Mouse (Mus musculus) small intestine, adult 2 months (tissue): ENCODE results near the gene Trpm3. TPM values are rescaled to one million over a fixed set of nuclear protein-coding genes. Genes with fewer than 3 reads are reported as not detected.
"Not testable (repeated sequence)": the region's sequence is repeated elsewhere in the genome, so short reads cannot be mapped to it uniquely, and the experiment has no call there.

Source experiments
- H3K27ac ChIP-seq: fragments of 200-500 bp; 2 replicates; pipeline ENCODE4 v1.5.1; 2012; ENCODE audit warnings: low read depth, low read length, control low read depth, inconsistent platforms; ENCODE audit not compliant: insufficient read depth
- H3K27me3 ChIP-seq: fragments of 200-500 bp; 2 replicates; pipeline ENCODE4 v1.6.1; 2012; ENCODE audit warnings: mild to moderate bottlenecking, moderate library complexity, low read length, inconsistent platforms; ENCODE audit not compliant: control insufficient read depth, insufficient read depth
- H3K36me3 ChIP-seq: fragments of 200-500 bp; 2 replicates; pipeline ENCODE4 v1.6.1; 2012; ENCODE audit warnings: mild to moderate bottlenecking, low read length, control low read depth, inconsistent platforms; ENCODE audit not compliant: control insufficient read depth, insufficient read depth
- H3K4me1 ChIP-seq: fragments of 200-500 bp; 2 replicates; pipeline ENCODE4 v1.6.1; 2012; ENCODE audit warnings: low read length, inconsistent platforms, mixed read lengths; ENCODE audit not compliant: control insufficient read depth, insufficient read depth, insufficient read length
- H3K4me3 ChIP-seq: fragments of 200-500 bp; 2 replicates; pipeline ENCODE4 v1.5.1; 2012; ENCODE audit warnings: low read depth, mild to moderate bottlenecking, control low read depth, inconsistent platforms, low read length, moderate library complexity
- CTCF ChIP-seq: fragments of 200-500 bp; IDR thresholded peaks from 2 replicates; pipeline ENCODE4 v1.5.1; 2012; ENCODE audit warnings: low read depth, mild to moderate bottlenecking, control low read depth, inconsistent platforms, low read length, moderate library complexity, mixed read lengths; ENCODE audit not compliant: insufficient replicate concordance, insufficient read length; ENCODE audit errors: extremely low read depth
- POLR2A ChIP-seq: fragments of 200-500 bp; IDR thresholded peaks from 2 replicates; pipeline ENCODE4 v1.6.1; 2012; ENCODE audit warnings: low read depth, mild to moderate bottlenecking, control low read depth, inconsistent platforms, low read length, moderate library complexity
- WGBS: fragments of 180-500 bp; shearing (Covaris S2); methylation state at CpG from one replicate; pipeline ENCODE4 v1.1.7; 2018; 5-methylcytosine and 5-hydroxymethylcytosine counted together
- polyA plus RNA-seq: library from polyadenylated mRNA; depleted of rRNA; stranded (reverse); fragments of >200 nt; gene quantifications from 2 replicates; pipeline ENCODE4 v1.2.3, GENCODE M21; 2012

Gene Trpm3
- polyA plus RNA-seq, 1 experiment, result 0.09 TPM

DNA sequence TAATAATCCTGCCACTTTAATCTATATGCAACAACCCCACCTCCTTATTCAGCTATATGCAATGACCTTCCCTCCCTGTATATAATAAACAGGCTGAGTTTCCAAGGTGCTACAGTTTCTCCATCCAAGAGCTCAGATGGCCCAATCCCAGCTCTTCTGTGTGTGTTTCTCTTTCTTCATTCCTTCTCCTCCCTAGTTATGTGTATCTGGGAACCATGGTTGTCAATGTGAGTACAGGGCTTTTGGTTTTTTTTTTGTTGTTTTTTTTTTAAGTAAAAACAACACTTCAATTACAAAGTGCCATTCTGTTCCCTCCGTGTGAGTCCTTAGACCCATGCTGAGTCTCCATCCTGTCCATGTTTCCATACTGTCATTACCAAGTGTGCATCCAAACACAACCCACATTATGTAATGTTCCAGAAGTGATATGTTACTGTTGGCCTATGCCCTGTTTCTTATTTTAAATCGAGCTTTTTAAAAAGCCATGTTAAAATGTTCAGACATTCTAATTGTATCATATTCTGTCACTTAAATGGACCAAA lies 879.4 kb downstream of the Trpm3 start:
- WGBS, result 77% methylated on average over 2 of the region's 2 CpGs
- no peak for TF ChIP-seq POLR2A
- no peak for TF ChIP-seq CTCF
- H3K4me3 ChIP-seq, result no peak overlapping the region
- H3K36me3 ChIP-seq, result no peaks in the 10 kb centered on the region
- no peak overlapping the region for H3K27ac ChIP-seq
- H3K4me1 ChIP-seq, result no peaks in the 10 kb centered on the region
- no peaks in the 10 kb centered on the region for H3K27me3 ChIP-seq

DNA sequence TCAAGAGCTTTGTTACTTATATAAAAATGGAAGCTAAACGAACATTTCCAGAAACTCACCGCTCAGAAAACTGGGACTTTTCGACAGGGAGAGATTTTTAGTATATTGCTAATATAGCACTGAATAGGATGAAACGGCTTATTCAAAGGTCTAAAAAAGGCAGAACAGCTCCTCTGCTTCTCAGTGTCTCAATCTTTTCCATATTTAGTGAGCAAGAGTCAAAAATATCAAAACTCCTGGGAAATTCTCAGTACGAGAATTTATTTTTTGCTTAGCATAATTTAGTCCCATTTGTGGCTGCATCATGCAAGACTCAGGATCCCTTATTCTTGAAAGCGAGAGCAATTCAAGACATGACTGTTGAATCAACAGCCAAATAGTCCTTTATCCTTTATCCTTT lies 884.1 kb downstream of the Trpm3 start:
- no peaks in the 10 kb centered on the region for H3K27me3 ChIP-seq
- H3K36me3 ChIP-seq, result no peaks in the 10 kb centered on the region
- H3K4me3 ChIP-seq, result no peak overlapping the region
- no peaks in the 10 kb centered on the region for H3K4me1 ChIP-seq
- TF ChIP-seq POLR2A (no peak), CTCF (no peak)
- no peak overlapping the region for H3K27ac ChIP-seq
- WGBS, result 90% methylated on average over 6 of the region's 6 CpGs

DNA sequence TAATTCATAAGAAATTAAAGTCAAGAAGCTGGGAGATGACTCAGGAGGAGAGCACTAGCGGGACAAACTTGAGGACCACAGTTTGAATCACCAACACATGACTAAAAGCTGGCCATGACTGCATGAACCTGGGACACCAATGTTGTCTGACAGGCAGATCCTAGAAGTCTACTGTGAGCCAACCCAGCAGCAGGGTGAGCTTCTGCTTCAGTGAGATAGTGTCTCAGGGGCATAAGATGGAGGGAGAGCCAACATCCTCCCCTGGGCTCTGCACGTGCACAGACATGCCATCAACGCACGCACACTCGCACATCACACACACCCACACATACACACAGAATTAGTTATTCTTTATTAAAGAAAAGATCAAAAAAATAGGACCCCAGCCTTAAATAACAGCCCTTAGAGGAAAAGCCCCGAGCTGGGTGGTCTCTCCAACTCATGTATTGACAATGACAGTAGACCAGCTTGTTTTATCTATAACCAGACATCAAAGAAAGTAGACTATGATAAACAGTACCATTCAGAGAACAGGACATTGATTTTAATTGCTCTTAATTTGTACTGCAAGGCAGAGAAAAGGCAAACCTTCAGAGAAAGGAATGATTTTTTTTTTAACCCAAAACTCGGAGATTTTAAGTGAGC lies 884.6 kb downstream of the Trpm3 start:
- Histone ChIP-seq H3K27ac (no peak overlapping the region), H3K4me3 (no peak overlapping the region), H3K36me3 (no peaks in the 10 kb centered on the region), H3K27me3 (no peaks in the 10 kb centered on the region), H3K4me1 (no peaks in the 10 kb centered on the region)
- TF ChIP-seq POLR2A (no peak), CTCF (no peak)
- WGBS, result 89% methylated on average over 7 of the region's 7 CpGs

DNA sequence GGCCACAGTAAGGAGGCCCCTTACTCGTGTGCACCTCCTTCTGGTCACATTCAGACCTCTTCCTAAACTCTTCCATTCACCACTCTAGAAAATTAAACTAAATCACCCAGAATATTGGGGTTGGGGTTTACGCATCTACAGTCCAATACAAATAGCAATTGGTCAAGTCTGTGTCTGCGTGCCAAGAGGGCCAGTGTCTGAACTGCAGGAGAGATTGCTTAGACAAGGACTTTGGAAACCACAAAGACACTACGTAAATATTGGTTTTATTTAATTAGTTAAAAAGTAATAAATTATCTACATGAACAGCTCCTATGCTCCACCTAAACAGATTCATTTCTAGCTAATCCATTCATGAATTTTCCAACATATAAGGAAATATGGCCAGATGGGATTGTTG lies 886.0 kb downstream of the Trpm3 start:
- Histone ChIP-seq H3K4me1 (no peaks in the 10 kb centered on the region), H3K36me3 (no peaks in the 10 kb centered on the region), H3K27ac (no peak overlapping the region), H3K4me3 (no peak overlapping the region), H3K27me3 (no peaks in the 10 kb centered on the region)
- WGBS, result 70% methylated on average over 4 of the region's 4 CpGs
- TF ChIP-seq POLR2A, result no peak
- no peak for TF ChIP-seq CTCF

DNA sequence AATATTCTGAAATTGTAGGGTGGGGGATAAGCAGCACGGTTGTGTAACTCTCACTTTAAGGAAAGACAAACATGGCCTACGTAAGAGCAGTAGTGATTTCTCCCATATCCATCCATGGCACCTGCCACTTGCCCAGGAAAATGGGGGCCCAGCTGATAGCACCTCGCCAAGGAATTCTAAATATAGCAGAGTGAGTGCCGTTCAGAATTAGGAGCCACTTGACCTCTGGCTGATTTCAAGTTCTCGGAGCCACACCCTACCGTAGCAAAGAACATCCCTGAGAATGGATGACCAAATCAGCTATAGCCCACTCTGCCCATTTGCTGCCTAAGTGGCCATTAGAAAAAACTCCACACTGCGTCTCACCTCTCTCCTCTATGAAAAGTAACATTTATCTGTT lies 887.6 kb downstream of the Trpm3 start:
- WGBS, result 71% methylated on average over 7 of the region's 7 CpGs
- Histone ChIP-seq H3K36me3 (no peaks in the 10 kb centered on the region), H3K27ac (no peak overlapping the region), H3K27me3 (no peaks in the 10 kb centered on the region), H3K4me1 (no peaks in the 10 kb centered on the region), H3K4me3 (no peak overlapping the region)
- TF ChIP-seq POLR2A, result no peak
- no peak for TF ChIP-seq CTCF

DNA sequence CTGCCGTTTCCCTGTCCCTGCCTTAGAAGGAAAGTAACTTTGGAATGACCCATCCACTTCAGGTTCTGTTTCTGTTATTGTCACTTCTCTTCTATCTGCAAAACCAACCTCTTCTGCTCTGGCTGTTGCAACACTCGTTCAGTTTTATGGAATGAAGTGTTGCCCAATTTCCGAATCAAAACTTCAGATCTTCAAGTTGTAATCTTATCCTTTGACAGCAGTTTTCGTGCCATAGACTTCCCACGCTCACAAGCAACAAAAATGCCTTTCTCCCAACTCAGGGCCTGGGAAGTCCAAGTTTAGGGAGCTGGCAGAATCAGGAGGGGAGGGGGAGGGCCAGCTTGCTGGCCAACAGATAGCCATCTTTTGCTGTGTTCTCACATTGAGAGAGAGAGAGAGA lies 889.4 kb downstream of the Trpm3 start:
- no peaks in the 10 kb centered on the region; the same call in 1 of the 2 replicates for H3K4me1 ChIP-seq
- WGBS, result 65% methylated on average over 5 of the region's 5 CpGs
- no peak for TF ChIP-seq CTCF
- H3K4me3 ChIP-seq, result no peak overlapping the region
- H3K27ac ChIP-seq, result no peak overlapping the region
- no peaks in the 10 kb centered on the region for H3K27me3 ChIP-seq
- no peaks in the 10 kb centered on the region for H3K36me3 ChIP-seq

DNA sequence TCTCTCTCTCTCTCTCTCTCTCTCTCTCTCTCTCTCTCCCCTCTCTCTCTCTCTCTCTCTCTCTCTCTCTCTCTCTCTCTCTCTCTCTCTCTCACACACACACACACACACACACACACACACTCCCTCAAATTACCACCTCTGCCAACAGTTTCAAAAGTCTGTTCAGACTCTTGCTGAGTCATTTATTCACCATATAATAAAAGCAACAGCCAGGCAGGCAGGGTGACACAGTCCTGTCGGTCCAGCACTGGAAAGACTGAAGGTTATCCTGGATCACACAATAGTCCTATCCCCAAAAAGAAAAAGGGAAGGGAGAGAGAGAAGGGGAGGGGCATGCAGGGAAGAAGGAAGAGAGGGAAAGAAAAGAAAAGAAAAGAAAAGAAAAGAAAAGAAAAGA lies 894.5 kb downstream of the Trpm3 start:
- Histone ChIP-seq H3K4me1 (peaks cover 23% of the 10 kb centered on the region), H3K27ac (peak overlapping the region; percentile 52; the same call in 1 of the 2 replicates)
- 15% methylated on average over 1 of the region's 1 CpGs for WGBS
- not testable (repeated sequence) for H3K4me3 ChIP-seq, H3K36me3 ChIP-seq, H3K27me3 ChIP-seq
